Mouse (Mus musculus): Measurements from ENCODE around the gene Atp8b2. TPM values are rescaled to one million over a fixed set of nuclear protein-coding genes. Genes with fewer than 3 reads are reported as not detected.

Gene Atp8b2
- polyA plus RNA-seq, 1 experiment = 10.2 TPM

- H3K27ac ChIP-seq (replicated peaks; ENCODE audit: low read depth, low read length) = no peak overlapping the region
- H3K4me1 ChIP-seq (ENCODE audit: control insufficient read depth, insufficient read depth, insufficient read length, low read length) = 0 out of 2 replicates have a peak, but pooled peaks cover 2% of the 10 kb centered on the region
- H3K4me3 ChIP-seq (ENCODE audit: insufficient read depth, low read depth, low read length) = no peak overlapping the region
Measured at GRCm38 (mm10) chr3:89965557-89965956, 2.2 kb upstream of the Atp8b2 start.

- Histone ChIP-seq H3K4me3 (ENCODE audit: insufficient read depth, low read depth, low read length) (peak overlapping the region; percentile 64), H3K4me1 (ENCODE audit: control insufficient read depth, insufficient read depth, insufficient read length, low read length) (0 out of 2 replicates have a peak, but pooled peaks cover 2% of the 10 kb centered on the region), H3K27ac (replicated peaks; ENCODE audit: low read depth, low read length) (peak overlapping the region; percentile 83)
Measured at GRCm38 (mm10) chr3:89963926-89964739, 825 bp upstream of the Atp8b2 start.

GRCm38 (mm10) chr3:89962751-89963220 lies 522 bp downstream of the Atp8b2 start:
- 0 out of 2 replicates have a peak, but pooled peaks cover 2% of the 10 kb centered on the region for H3K4me1 ChIP-seq (ENCODE audit: control insufficient read depth, insufficient read depth, insufficient read length, low read length)
- H3K4me3 ChIP-seq (ENCODE audit: insufficient read depth, low read depth, low read length) = peak overlapping the region; percentile 59
- peak overlapping the region; percentile 84 for H3K27ac ChIP-seq (replicated peaks; ENCODE audit: low read depth, low read length)

- Histone ChIP-seq H3K4me1 (ENCODE audit: control insufficient read depth, insufficient read depth, insufficient read length, low read length) (0 out of 2 replicates have a peak, but pooled peaks cover 2% of the 10 kb centered on the region), H3K27ac (replicated peaks; ENCODE audit: low read depth, low read length) (peak overlapping the region; percentile 84)
Measured at GRCm38 (mm10) chr3:89962059-89962750, 1.1 kb downstream of the Atp8b2 start.

GRCm38 (mm10) chr3:89961436-89961835 lies 1.9 kb downstream of the Atp8b2 start:
- H3K4me3 ChIP-seq (ENCODE audit: insufficient read depth, low read depth, low read length) = peak overlapping the region; percentile 59
- H3K27ac ChIP-seq (replicated peaks; ENCODE audit: low read depth, low read length) = peak overlapping the region; percentile 84

More at GRCm38 (mm10) chr3:89962059-89962750, 1.1 kb downstream of the Atp8b2 start:
- peak overlapping the region; percentile 59 for H3K4me3 ChIP-seq (ENCODE audit: insufficient read depth, low read depth, low read length)

GRCm38 (mm10) chr3:89960469-89960868 lies 2.8 kb downstream of the Atp8b2 start:
- no peak overlapping the region for H3K27ac ChIP-seq (replicated peaks; ENCODE audit: low read depth, low read length)
- H3K4me1 ChIP-seq (ENCODE audit: control insufficient read depth, insufficient read depth, insufficient read length, low read length) = 0 out of 2 replicates have a peak, but pooled peaks cover 2% of the 10 kb centered on the region
- H3K4me3 ChIP-seq (ENCODE audit: insufficient read depth, low read depth, low read length) = peak overlapping the region; percentile 59

More at GRCm38 (mm10) chr3:89961436-89961835, 1.9 kb downstream of the Atp8b2 start:
- H3K4me1 ChIP-seq (ENCODE audit: control insufficient read depth, insufficient read depth, insufficient read length, low read length) = 0 out of 2 replicates have a peak, but pooled peaks cover 2% of the 10 kb centered on the region

GRCm38 (mm10) chr3:89959435-89959834 lies 3.9 kb downstream of the Atp8b2 start:
- H3K4me1 ChIP-seq (ENCODE audit: control insufficient read depth, insufficient read depth, insufficient read length, low read length) = 0 out of 2 replicates have a peak, but pooled peaks cover 2% of the 10 kb centered on the region
- no peak overlapping the region for H3K4me3 ChIP-seq (ENCODE audit: insufficient read depth, low read depth, low read length)
- no peak overlapping the region for H3K27ac ChIP-seq (replicated peaks; ENCODE audit: low read depth, low read length)

GRCm38 (mm10) chr3:89957880-89958279 lies 5.4 kb downstream of the Atp8b2 start:
- Histone ChIP-seq H3K27ac (replicated peaks; ENCODE audit: low read depth, low read length) (no peak overlapping the region), H3K4me1 (ENCODE audit: control insufficient read depth, insufficient read depth, insufficient read length, low read length) (0 out of 2 replicates have a peak, but pooled peaks cover 2% of the 10 kb centered on the region), H3K4me3 (ENCODE audit: insufficient read depth, low read depth, low read length) (no peak overlapping the region)

GRCm38 (mm10) chr3:89956177-89956971 lies 6.9 kb downstream of the Atp8b2 start:
- no peak overlapping the region for H3K4me3 ChIP-seq (ENCODE audit: insufficient read depth, low read depth, low read length)
- no peak overlapping the region for H3K27ac ChIP-seq (replicated peaks; ENCODE audit: low read depth, low read length)
- H3K4me1 ChIP-seq (ENCODE audit: control insufficient read depth, insufficient read depth, insufficient read length, low read length) = no peaks in the 10 kb centered on the region

- H3K4me1 ChIP-seq (ENCODE audit: control insufficient read depth, insufficient read depth, insufficient read length, low read length) = no peaks in the 10 kb centered on the region
- H3K27ac ChIP-seq (replicated peaks; ENCODE audit: low read depth, low read length) = no peak overlapping the region
- no peak overlapping the region for H3K4me3 ChIP-seq (ENCODE audit: insufficient read depth, low read depth, low read length)
Measured at GRCm38 (mm10) chr3:89953420-89953819, 9.9 kb downstream of the Atp8b2 start.

- Histone ChIP-seq H3K4me3 (ENCODE audit: insufficient read depth, low read depth, low read length) (no peak overlapping the region), H3K4me1 (ENCODE audit: control insufficient read depth, insufficient read depth, insufficient read length, low read length) (no peaks in the 10 kb centered on the region), H3K27ac (replicated peaks; ENCODE audit: low read depth, low read length) (no peak overlapping the region)
Measured at GRCm38 (mm10) chr3:89948655-89949054, 14.7 kb downstream of the Atp8b2 start.

GRCm38 (mm10) chr3:89948021-89948420 lies 15.3 kb downstream of the Atp8b2 start:
- no peak overlapping the region for H3K4me3 ChIP-seq (ENCODE audit: insufficient read depth, low read depth, low read length)
- H3K4me1 ChIP-seq (ENCODE audit: control insufficient read depth, insufficient read depth, insufficient read length, low read length) = no peaks in the 10 kb centered on the region
- no peak overlapping the region for H3K27ac ChIP-seq (replicated peaks; ENCODE audit: low read depth, low read length)

- no peaks in the 10 kb centered on the region for H3K4me1 ChIP-seq (ENCODE audit: control insufficient read depth, insufficient read depth, insufficient read length, low read length)
- H3K4me3 ChIP-seq (ENCODE audit: insufficient read depth, low read depth, low read length) = no peak overlapping the region
Measured at GRCm38 (mm10) chr3:89945026-89945425, 18.3 kb downstream of the Atp8b2 start.

GRCm38 (mm10) chr3:89942894-89943293 lies 20.4 kb downstream of the Atp8b2 start:
- no peaks in the 10 kb centered on the region for H3K4me1 ChIP-seq (ENCODE audit: control insufficient read depth, insufficient read depth, insufficient read length, low read length)
- H3K4me3 ChIP-seq (ENCODE audit: insufficient read depth, low read depth, low read length) = no peak overlapping the region
- no peak overlapping the region for H3K27ac ChIP-seq (replicated peaks; ENCODE audit: low read depth, low read length)

More at GRCm38 (mm10) chr3:89945026-89945425, 18.3 kb downstream of the Atp8b2 start:
- H3K27ac ChIP-seq (replicated peaks; ENCODE audit: low read depth, low read length) = no peak overlapping the region
